Mouse (Mus musculus): ENCODE data around the gene Zfhx3. TPM values are rescaled to one million over a fixed set of nuclear protein-coding genes. Genes with fewer than 3 reads are reported as not detected.

Zfhx3 gene
- polyA plus RNA-seq, 1 experiment from 2014 or later = 8.2 TPM

GRCm38 (mm10) chr8:108697589-108697988 lies 755.1 kb downstream of the Zfhx3 start:
- WGBS = 13% methylated on average over 13 of the region's 13 CpGs
- TF ChIP-seq CTCF (IDR thresholded peaks at IDR 0.05) (no peak), EP300 (IDR thresholded peaks at IDR 0.05) (no peak)
- H3K27ac ChIP-seq (ENCODE audit: low read length) = no peak overlapping the region
- no peak overlapping the region for H3K9ac ChIP-seq (replicated peaks; ENCODE audit: low read depth)
- H3K27me3 ChIP-seq (replicated peaks; ENCODE audit: insufficient read depth, low read length) = peaks cover 28% of the 10 kb centered on the region; the same call in 1 of the 2 replicates
- no peak overlapping the region for H3K4me3 ChIP-seq (ENCODE audit: low read depth, low read length)
- H3K36me3 ChIP-seq (ENCODE audit: insufficient read depth, low read length) = no peaks in the 10 kb centered on the region
- peaks cover 4% of the 10 kb centered on the region; the same call in 1 of the 2 replicates for H3K4me1 ChIP-seq (ENCODE audit: insufficient read depth, low read depth, low read length)
- H3K9me3 ChIP-seq (ENCODE audit: low read length) = no peaks in the 10 kb centered on the region
- ATAC-seq = no peak
- H3K4me2 ChIP-seq (replicated peaks; ENCODE audit: low read depth, low read length) = 0 out of 2 replicates have a peak overlapping the region, but pooled peaks have one; percentile 1
- DNase-seq (ENCODE audit: low spot score) = no peak

- Histone ChIP-seq H3K4me2 (replicated peaks; ENCODE audit: low read depth, low read length) (no peak overlapping the region), H3K27ac (ENCODE audit: low read length) (no peak overlapping the region), H3K9ac (replicated peaks; ENCODE audit: low read depth) (no peak overlapping the region), H3K36me3 (ENCODE audit: insufficient read depth, low read length) (no peaks in the 10 kb centered on the region), H3K4me3 (ENCODE audit: low read depth, low read length) (no peak overlapping the region), H3K4me1 (ENCODE audit: insufficient read depth, low read depth, low read length) (peaks cover 8% of the 10 kb centered on the region; the same call in 1 of the 2 replicates), H3K9me3 (ENCODE audit: low read length) (no peaks in the 10 kb centered on the region), H3K27me3 (replicated peaks; ENCODE audit: insufficient read depth, low read length) (peaks cover 28% of the 10 kb centered on the region; the same call in 1 of the 2 replicates)
- DNase-seq (ENCODE audit: low spot score) (no peak), ATAC-seq (no peak)
- WGBS = 29% methylated on average over 5 of the region's 5 CpGs
- TF ChIP-seq CTCF (IDR thresholded peaks at IDR 0.05) = no peak
- TF ChIP-seq EP300 (IDR thresholded peaks at IDR 0.05) = no peak
Observed at GRCm38 (mm10) chr8:108698101-108698660, 755.7 kb downstream of the Zfhx3 start.

- no peak overlapping the region for H3K27ac ChIP-seq (ENCODE audit: low read length)
- no peak for ATAC-seq
- DNase-seq (ENCODE audit: low spot score) = no peak
- TF ChIP-seq CTCF (IDR thresholded peaks at IDR 0.05) = no peak
- H3K4me2 ChIP-seq (replicated peaks; ENCODE audit: low read depth, low read length) = 0 out of 2 replicates have a peak overlapping the region, but pooled peaks have one; percentile 20
- H3K9me3 ChIP-seq (ENCODE audit: low read length) = no peaks in the 10 kb centered on the region
- no peak overlapping the region for H3K4me3 ChIP-seq (ENCODE audit: low read depth, low read length)
- no peak overlapping the region for H3K9ac ChIP-seq (replicated peaks; ENCODE audit: low read depth)
- 27% methylated on average over 3 of the region's 3 CpGs for WGBS
- no peaks in the 10 kb centered on the region for H3K36me3 ChIP-seq (ENCODE audit: insufficient read depth, low read length)
- H3K4me1 ChIP-seq (ENCODE audit: insufficient read depth, low read depth, low read length) = peaks cover 8% of the 10 kb centered on the region; the same call in 1 of the 2 replicates
- peaks cover 28% of the 10 kb centered on the region; the same call in 1 of the 2 replicates for H3K27me3 ChIP-seq (replicated peaks; ENCODE audit: insufficient read depth, low read length)
Observed at GRCm38 (mm10) chr8:108699011-108699410, 756.6 kb downstream of the Zfhx3 start.

GRCm38 (mm10) chr8:108699454-108700345 lies 757.3 kb downstream of the Zfhx3 start:
- Histone ChIP-seq H3K27ac (ENCODE audit: low read length) (no peak overlapping the region), H3K27me3 (replicated peaks; ENCODE audit: insufficient read depth, low read length) (peaks cover 28% of the 10 kb centered on the region; the same call in 1 of the 2 replicates)
- no peak for DNase-seq (ENCODE audit: low spot score)

GRCm38 (mm10) chr8:108701381-108702175 lies 759.1 kb downstream of the Zfhx3 start:
- Histone ChIP-seq H3K4me2 (replicated peaks; ENCODE audit: low read depth, low read length) (no peak overlapping the region), H3K4me3 (ENCODE audit: low read depth, low read length) (no peak overlapping the region), H3K27ac (ENCODE audit: low read length) (no peak overlapping the region), H3K4me1 (ENCODE audit: insufficient read depth, low read depth, low read length) (peaks cover 6% of the 10 kb centered on the region; the same call in 1 of the 2 replicates), H3K27me3 (replicated peaks; ENCODE audit: insufficient read depth, low read length) (peaks cover 15% of the 10 kb centered on the region; the same call in 1 of the 2 replicates), H3K36me3 (ENCODE audit: insufficient read depth, low read length) (no peaks in the 10 kb centered on the region), H3K9me3 (ENCODE audit: low read length) (no peaks in the 10 kb centered on the region), H3K9ac (replicated peaks; ENCODE audit: low read depth) (no peak overlapping the region)
- WGBS = 62% methylated on average over 7 of the region's 7 CpGs
- ATAC-seq (no peak), DNase-seq (ENCODE audit: low spot score) (no peak)
- TF ChIP-seq EP300 (IDR thresholded peaks at IDR 0.05) (no peak), CTCF (IDR thresholded peaks at IDR 0.05) (no peak)

More at GRCm38 (mm10) chr8:108699454-108700345, 757.3 kb downstream of the Zfhx3 start:
- TF ChIP-seq EP300 (IDR thresholded peaks at IDR 0.05) = no peak
- Histone ChIP-seq H3K9ac (replicated peaks; ENCODE audit: low read depth) (no peak overlapping the region), H3K9me3 (ENCODE audit: low read length) (no peaks in the 10 kb centered on the region), H3K36me3 (ENCODE audit: insufficient read depth, low read length) (no peaks in the 10 kb centered on the region), H3K4me1 (ENCODE audit: insufficient read depth, low read depth, low read length) (peaks cover 8% of the 10 kb centered on the region; the same call in 1 of the 2 replicates), H3K4me3 (ENCODE audit: low read depth, low read length) (no peak overlapping the region), H3K4me2 (replicated peaks; ENCODE audit: low read depth, low read length) (peak overlapping the region; percentile 20; the same call in 1 of the 2 replicates)
- WGBS = 22% methylated on average over 23 of the region's 23 CpGs
- ATAC-seq = no peak
